Mouse (Mus musculus) heart, adult 9 months (tissue): ENCODE results near the gene Olfr312.
A peak's percentile ranks its signal among the peaks of the same experiment; 100 is the strongest.

Experiments
- DNase-seq, 2 experiments: peaks; one replicate each; pipeline ENCODE4 v3.0.0; 2022; ENCODE audit warnings: low spot score in 2 of 2

Olfr312 gene

GRCm38 (mm10) chr11:58860744-58861143 lies 31.7 kb downstream of the Olfr312 start:
- DNase-seq: no peak

GRCm38 (mm10) chr11:58867039-58867953 lies 38.3 kb downstream of the Olfr312 start, which contains the start of gene 2810021J22Rik:
2810021J22Rik (plus strand) TSS chr11:58867216.
- peak; percentile 54 to 67 for DNase-seq

GRCm38 (mm10) chr11:58867954-58868330 lies 38.9 kb downstream of the Olfr312 start:
- no peak for DNase-seq

GRCm38 (mm10) chr11:58870961-58871360 lies 41.9 kb downstream of the Olfr312 start:
- no peak for DNase-seq

- DNase-seq: no peak
Measured at GRCm38 (mm10) chr11:58883756-58884155, 54.7 kb downstream of the Olfr312 start.
